Mouse (Mus musculus): ENCODE measurements around the gene Mtmr14.

Mtmr14 gene

GRCm38 (mm10) chr6:113330547-113330946 lies 92.9 kb downstream of the Mtmr14 start:
- no peak for DNase-seq (ENCODE audit: low read depth, low spot score)

Data from brain, adult 2 months (tissue).